Mouse (Mus musculus): ENCODE results near the gene Serpina3c. TPM values are rescaled to one million over a fixed set of nuclear protein-coding genes. Genes with fewer than 3 reads are reported as not detected.
"Not testable (repeated sequence)": the region's sequence is repeated elsewhere in the genome, so short reads cannot be mapped to it uniquely, and the experiment has no call there.

The Serpina3c gene
- polyA plus RNA-seq (2017; shearing (Covaris generic)): not detected

DNA sequence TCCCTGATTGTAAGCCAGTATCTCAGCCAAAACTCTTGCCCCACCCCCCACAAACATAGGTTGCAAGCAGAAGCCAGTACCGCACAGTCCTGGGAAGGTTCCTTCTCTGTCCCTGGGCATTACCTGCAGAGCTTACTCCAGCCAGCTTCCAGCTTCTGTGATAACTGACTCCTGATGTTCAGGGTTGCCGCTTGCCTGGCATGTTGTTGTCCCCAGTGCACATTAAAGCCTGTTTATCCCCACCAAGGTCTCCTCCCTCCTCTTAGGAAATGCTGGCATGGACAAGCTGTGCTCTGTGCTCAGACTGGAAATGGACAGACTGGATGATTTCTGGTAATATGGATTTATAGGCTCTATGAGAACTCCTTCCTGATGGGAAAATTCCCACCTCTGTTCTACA, at the start of gene Serpina3c:
Gene Serpina3c (minus strand): TSS at position 215 of the 400 bp plus-strand sequence.
- ATAC-seq: no peak

DNA sequence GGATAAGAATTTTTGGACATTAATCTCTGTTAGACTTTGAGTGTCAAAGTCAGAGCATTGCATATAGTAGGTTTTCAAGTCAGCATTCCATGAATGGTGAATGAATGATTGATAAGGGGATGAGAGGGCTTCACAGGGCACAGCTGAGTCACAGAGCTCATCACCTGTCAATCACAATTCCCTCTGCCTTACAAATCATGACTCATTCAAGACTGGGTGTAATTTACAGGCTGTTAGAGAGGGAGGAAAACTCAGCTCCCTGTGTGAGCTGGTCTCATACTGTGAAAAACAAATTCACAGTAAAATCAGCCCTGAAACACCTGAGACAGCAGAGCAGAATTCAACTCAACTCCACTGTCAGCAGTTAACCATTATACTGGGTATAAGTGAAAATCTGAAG, 37.2 kb upstream of the Serpina3c start:
- ATAC-seq: no peak

DNA sequence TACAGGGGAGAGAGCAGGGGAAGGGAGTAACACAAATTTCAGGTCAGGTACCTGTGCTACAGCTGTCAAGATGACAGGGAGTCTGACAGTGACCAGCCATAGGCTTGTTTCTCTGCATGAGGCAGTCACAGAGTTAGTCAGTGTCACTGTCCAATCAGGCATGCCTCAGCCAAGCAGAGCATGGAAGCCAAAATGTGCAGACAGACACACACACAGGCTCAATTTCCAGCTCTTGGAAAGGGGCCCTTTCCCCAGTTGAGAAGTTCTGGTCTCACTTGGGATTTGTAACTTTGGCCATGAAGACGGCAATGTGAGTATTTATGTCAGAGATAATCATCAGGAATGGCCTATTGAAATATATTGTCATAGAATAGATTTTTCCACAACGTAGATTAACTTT, 35.6 kb upstream of the Serpina3c start:
- no peak for ATAC-seq

DNA sequence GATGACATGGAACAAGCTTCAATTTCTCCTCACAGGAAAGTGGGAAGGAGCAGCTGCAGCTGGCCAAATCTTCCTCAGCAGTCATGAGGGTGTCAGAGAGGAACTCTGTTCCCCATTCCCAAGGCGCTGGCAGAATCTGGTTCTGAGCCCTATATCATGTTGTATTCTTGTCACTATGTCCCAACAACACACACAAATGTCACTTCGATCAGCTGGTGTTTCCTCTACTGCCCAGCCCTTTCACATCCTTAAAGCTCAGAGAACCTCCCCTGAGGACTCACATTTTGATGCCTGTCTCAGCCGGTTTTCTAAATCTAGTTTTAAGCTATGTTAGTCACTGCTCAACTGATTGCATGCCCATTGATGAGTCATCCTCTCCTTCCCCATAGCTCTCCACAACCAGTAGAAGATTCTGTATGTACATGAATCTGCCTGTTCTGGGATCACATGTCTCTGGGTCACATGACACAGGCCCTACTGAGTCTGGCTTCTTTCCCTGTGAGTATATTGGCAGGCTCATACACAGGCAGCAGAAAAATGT, 32.4 kb upstream of the Serpina3c start:
- no peak for ATAC-seq

DNA sequence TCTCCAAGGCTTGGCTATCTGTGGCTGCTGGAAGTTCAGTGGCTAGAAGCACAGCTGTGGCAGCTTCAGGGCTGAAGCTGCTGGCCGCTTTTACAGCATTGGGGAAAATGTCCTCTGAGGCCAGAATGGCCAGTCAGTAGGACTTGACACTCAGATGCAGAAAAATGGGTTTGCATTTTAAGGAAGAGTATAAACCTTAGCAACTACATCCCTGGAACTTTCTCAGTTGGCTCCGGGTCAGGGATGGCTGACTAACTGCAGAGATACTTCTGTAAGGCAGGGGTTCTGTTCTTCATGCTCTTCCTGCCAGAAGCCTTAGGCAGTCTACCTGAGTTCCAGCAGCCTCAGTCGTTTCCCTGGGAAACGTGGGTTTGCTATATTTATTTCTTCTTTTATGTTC, 31.4 kb upstream of the Serpina3c start:
- ATAC-seq: no peak

DNA sequence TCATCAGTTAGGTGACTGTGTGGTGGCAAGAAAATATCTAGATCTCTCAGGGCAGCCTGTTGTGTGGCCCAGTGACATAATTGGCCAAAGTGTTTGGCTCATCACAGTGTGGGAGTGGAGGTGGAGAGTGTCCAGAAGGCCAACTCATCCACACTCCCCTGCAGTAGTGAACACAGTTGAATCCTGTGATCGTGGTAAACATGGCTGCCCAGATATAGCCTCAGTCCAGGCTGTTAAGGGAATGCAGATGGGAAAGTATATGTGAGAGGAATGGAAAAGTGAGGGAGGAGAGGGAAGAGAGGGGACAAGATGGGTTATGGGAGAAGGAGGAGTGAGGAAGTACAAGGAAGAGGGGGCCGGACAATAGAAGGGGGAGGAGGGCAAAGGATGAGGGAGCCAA, 25.3 kb upstream of the Serpina3c start:
- ATAC-seq: no peak

DNA sequence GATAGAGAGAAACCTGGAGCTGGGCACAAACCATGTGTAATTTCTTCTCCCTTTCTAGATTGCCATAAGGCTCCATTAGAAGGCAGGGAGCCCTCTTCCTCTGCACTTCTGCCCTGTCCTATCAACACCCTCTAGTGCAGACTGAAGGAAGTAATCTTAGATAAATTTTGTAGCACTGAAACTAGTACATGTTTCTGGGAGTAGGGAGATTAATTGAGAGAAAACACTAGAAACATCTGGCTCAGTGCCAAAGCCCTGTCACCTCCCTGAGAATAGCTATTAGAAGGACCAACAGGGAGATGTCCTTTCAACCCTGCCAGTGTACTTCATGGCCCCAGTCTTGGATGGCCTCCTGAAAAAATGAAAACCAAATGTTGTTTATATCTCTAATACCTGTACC, 24.9 kb upstream of the Serpina3c start:
- no peak for ATAC-seq

DNA sequence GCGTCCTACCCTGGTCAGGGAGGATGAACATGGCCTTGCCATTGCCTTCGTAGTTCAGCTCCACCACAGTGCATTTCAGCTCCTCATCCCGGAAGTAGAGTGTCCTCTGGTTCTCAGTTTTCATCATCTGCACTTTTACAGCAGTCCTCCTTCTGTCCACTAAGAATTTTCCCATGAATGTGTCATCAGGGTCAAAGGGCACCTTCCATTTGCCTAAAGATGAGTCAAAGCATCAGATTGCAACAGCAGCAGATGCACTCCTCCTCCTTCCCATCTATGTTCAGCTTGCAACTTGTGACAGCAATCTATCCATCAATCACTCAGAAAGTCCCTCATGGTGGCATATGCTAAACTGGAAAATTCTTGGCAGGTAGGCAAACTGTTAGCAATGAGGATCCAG, 22.0 kb upstream of the Serpina3c start:
- no peak for ATAC-seq

DNA sequence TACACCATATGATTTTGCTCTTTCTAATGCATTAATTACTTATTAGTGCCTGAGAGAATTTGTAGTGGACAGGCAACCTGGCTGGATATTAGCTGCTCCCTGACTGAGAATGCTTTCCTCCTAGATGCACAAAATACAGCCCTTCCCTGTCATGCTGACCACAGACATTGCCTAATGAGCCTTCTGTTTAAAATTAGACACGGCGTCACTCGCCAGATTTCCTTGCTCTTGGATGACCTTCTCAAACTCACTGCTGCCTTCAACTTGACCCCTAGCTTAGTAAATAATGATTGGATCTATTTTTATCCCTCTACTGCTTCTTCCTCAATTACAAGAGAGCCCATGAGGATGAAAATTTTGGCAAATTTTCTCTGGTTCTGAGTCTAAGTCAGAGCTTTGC, 21.1 kb upstream of the Serpina3c start:
- no peak for ATAC-seq

DNA sequence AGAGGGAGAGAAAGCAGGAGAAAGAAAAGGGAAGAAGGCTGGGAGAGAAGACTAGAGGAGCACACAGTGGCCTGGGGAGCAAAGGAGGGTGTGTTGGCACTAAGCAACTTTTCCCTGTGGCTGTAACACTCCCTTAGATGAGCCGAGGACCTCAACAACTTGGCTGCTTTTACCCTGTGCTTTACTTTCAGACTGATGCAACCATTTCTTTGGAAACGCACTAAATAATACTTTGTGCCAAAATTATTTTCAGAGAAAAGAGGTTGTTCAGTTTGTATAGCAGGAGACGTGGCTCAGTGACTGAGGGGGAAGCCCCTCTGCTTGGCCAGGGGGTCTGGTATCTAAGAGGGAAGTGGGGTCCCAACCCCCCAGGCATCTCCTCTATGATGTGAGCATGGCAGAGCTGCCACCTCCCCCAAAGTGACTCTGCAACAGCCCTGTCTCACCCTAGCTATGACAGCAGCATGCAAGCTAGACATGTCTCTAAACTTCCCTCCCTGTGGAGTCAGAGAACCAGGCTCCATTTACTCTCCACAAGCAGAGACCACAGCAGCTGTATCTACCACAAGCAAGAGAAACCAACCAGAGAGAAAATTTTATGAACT, 527 bp downstream of the Serpina3c start:
- no peak for ATAC-seq

DNA sequence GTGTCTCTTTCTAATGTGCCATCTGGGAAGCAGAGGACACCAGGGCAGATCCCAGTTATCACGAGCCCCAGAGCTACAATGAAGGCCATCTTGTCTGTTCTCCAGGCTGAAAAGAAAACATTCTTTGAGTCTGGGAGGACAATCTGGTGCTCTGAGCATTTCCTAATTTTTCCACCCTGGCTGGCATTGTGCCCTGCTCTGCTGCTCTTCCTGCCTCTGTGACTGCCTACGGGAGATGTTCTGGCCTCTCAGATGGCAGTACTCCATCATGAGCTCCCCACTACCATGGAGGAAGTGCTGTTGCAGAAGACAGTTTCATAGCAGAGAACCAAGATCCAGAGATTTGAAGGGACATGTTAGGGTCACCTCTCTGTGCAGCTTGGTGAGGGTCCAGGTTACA, 1.7 kb downstream of the Serpina3c start:
- ATAC-seq: no peak

DNA sequence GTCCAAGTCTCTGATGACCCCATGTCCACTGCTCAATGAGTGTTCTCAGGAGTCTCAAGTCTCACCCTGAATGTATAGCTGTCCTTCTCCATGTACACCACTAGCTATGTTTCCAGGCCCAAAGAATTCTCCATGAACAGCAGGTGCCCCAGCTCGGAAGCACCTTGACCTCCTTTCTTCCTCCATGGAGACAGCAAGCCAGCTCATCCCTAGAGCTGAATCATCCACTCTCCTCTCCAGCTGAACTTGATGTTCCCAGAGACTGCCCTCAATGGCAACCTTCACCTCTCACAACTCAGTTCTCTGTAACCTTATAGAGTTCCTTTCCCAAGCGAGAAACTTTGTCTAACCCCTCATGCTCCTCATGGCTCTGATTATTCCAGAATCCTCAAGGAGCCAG, 8.1 kb downstream of the Serpina3c start:
- no peak for ATAC-seq

DNA sequence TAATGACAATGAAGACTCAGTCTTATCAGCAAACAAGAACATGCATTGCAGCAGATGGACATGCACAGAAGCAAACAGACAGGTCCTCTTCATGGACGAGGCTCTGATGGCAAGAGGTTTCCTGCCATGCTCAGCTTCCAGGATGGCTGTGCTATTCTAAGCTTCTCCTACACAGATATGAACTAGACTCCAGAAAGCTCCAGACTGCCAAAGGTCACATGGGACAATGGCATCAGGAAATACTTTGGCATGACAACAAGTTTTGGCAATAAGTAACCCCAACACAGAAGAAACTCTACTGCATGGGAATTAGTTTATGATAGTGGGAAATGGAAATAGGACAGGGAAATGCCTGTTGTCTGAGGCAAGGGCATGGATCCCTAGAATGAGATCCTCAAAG, 10.4 kb downstream of the Serpina3c start:
- ATAC-seq: no peak

DNA sequence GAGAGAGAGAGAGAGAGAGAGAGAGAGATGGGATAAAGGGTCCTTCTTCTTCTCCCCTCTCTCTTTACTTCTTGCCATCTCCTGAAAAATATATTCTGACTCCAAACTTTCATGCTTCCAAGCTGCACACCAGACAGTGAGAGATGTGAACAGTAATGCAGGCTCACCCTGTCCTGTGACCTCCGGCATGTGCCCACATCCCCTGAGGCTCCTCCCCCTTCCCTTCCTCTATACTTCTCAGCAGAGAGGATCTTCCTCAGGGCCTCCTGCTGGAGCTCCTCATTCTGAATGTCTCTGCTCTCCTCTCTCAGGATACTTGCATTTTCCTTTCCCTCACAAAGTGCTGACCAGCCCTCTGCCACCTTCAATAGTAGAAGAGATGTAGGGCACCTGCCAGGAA, 11.2 kb downstream of the Serpina3c start:
- ATAC-seq: no peak

DNA sequence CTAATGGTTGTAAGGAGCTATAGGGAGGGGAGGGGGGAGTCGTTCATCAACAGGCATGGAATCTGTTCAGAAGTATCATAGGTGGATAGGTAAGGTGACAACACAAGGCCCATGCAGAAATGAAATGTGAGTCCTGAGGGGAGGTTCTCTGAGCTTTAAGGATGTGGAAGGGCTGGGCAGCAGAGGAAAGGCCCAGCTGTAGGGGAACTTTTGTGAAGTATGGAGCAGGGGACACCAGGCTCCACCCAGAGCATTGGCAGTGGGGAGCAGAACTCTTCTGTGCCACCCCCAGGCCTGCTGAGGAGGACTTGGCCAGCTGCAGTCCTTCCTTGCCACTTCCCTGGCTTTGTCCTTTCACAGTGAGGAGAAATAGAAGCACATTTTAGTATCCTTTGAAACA, 12.2 kb downstream of the Serpina3c start:
- ATAC-seq: no peak

DNA sequence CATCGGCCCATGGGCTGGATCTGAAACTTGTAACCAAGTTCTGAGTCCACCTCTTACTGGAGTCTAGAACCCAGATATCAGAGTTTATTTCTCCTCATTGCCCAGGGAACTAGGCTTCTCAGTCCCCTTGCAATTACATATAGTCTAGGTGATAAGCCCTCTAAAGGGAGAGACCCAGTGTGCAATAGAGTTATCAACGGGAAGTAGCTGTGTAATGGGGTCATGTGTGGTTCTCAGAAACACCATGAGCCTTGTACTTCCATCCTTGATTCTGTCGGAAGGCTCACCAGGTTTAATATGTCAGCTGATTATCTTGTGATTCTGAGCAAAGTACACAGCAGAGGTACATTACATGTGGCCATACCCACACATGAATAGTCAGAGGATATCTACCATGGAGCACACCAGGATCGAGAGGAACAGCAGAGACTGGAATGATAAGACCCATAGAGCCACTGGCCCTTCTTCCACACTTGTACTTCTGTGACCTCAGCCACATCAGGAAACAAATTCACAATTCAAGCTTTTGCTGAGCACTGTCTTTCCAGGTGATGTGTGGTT, 13.0 kb downstream of the Serpina3c start:
- ATAC-seq: no peak

DNA sequence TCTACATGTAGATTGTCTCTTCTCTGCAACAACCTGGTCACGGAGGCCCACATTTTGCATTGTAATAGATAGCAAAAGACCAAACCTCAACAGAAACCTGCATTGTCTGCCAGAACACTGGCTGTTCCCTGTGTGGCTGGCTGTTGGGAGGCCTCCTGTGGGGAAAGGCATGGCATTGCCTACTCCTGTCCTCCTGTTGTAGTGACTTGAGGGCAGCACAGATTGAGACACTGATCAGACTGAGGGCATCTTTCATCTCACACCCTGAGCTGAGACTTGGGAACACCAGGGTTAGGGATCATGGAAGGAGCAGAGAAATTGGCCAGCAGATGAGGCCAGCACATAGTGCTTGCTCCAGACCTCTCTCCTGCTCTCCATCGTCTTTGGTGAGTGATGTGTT, 15.5 kb downstream of the Serpina3c start:
- ATAC-seq: no peak

DNA sequence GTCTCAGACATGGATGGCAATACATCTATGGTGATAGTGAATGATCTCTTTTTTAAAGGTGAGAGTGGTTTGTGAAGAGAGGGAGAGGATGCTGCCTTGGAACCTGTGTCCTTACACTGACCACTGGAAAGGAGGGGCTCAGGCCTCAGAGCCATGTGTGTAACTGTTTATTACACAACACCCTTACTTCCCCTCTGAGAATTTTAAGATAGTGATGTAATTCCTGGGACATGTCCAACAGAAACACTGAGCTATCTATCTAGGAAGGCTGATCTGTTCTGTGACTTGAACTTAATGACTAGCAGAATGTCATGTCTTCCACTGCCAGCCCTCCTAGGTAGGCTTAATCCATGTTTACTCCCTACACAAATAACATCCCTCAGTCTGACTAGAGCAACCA, 22.6 kb downstream of the Serpina3c start:
- no peak for ATAC-seq

DNA sequence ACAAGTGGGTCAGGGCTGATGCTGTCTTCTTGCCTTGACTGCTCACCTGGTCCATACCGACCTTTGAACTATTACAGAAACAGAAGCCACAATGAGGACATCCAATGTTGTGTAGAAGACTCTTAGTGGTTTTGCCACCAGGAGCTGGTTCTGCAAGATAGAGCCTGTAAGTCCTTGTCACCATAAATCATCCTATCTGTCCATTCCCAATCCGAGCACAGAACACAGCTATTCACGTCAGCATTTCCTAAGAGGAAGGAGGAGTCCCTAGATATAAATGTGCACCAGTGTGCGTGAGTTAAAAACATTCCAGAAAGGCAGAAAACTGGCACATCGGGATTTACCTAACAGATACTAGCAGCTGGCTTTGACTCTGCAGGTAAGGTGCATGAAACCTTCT, 26.0 kb downstream of the Serpina3c start, which contains the start of gene Serpina3b:
Gene Serpina3b (plus strand): TSS at position 301 of the 400 bp plus-strand sequence.
- no peak for ATAC-seq

DNA sequence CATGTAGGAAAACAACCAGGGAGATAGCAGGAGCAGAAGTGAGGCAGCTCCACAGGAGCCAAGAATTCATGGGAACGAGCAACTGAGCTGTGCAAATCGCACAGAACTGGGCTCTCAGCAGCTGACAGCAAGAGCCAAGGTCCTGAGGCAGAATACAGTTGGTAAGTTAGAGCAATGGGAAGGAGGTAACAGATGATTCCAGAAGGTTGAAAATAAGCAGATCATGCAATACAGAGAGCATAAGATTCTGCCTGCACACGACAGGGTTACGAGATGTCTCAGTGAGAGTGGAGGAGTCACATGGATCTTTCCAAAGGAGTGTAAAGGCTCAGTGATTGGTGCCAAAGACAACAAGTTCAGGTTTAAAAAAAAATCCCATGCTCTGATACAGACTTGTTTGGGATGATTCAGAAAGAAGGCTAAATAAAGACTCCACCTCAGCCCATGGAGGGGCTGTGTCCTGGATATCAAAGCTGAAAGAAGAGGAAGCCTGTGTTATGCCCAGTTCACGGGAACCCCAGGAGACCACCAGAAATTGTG, 28.6 kb downstream of the Serpina3c start:
- ATAC-seq: no peak

DNA sequence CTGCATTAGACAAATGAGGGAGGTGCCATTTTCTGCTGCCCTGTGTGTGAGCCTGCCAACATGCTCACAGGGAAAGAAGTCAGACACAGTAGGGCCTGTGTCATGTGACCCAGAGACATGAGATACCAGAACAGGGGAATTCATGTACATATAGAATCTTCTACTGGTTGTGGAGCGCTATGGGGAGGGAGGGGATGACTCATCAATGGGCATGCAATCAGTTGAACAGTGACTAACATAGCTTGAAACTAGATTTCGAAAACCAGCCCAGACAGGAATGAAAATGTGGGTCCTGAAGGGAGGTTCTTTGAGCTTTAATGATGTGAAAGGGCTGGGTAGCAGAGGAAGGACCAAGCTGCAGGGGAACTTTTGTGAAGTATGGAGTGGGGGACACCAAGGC, 29.7 kb downstream of the Serpina3c start:
- no peak for ATAC-seq

DNA sequence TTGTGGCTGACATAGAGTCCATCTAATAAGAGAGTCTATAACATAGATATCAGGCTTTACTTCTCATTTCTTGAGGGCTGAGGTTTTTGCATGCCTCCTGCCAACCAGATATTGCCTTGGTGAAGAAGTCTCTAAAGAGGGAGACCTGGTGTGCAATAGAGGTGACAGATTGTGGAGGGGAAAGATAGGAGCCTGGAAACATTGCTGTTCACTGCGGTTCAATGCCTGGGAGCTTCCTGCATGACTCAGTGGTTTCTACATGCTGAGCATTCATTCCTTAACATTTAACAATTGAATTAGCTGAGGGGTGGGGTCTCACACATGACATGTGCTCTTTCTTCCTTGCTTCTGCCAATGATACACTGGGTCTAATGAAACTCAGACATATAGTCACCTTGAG, 30.6 kb downstream of the Serpina3c start:
- no peak for ATAC-seq

DNA sequence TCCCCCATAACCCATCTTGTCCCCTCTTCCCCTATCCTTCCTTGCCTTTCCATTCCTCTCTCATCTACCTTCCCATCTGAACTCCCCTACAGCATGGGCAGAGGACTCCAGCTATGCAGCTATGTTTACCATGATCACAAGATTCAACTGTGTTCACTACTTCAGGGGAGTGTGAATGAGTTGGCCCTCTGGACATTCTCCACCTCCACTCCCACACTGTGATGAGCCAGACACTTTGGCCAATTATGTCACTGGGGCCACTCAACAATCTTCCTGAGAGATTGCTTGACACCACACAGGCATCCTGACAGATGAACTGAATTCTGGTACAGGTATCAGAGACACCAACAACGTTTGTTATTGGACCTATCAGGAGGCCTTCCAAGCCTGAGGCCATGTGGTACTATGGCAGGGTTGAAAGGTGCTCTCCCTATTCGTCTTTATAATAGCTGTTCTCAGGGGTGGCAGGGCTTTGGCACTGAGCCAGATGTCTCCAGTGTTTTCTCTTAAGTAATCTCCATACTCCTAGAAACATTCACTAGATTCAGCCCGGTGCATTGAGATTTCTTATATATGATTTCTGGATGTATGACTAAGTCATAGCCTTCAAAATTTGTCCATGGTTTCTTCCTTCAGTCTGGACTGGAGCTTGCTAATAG, 38.6 kb downstream of the Serpina3c start:
- no peak for ATAC-seq

DNA sequence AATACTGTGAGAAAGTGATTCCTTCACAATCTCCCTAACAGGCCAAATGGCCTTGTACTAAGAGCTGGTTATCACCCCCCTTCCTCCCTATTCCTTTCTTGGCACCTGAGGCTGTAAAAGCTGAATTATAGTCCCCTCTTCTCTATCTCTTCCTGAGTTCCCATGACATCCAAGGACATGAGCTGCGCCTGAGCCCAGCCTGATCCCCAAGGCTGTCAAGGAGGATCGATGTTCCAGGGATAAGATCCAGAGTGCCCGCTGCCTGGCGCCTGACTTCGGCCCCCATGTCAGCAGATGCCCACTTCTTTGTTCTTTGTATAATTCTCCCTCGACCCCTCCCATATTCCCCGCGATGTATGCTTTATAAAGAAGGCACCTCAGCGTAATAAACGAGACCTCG, 41.3 kb downstream of the Serpina3c start, which contains the start of gene Serpina3a:
Gene Serpina3a (plus strand): TSS at position 392 of the 400 bp plus-strand sequence.
- not testable (repeated sequence) for ATAC-seq

Data from CD4-positive, CD25-positive, alpha-beta regulatory T cell, adult 4 months (primary cell).